Mouse (Mus musculus) forebrain, embryonic 11.5 days (tissue): ENCODE data around the gene Gal3st2b. TPM values are rescaled to one million over a fixed set of nuclear protein-coding genes. Genes with fewer than 3 reads are reported as not detected.
"Not testable (repeated sequence)": the region's sequence is repeated elsewhere in the genome, so short reads cannot be mapped to it uniquely, and the experiment has no call there.

Experiments used
- ATAC-seq: fragments of 200-750 bp; cut with Nextera tagmentation; replicated peaks from 2 replicates; pipeline ENCODE4 v1.8.0; 2017; ENCODE audit warnings: moderate TSS enrichment; ENCODE audit not compliant: low FRiP score
- DNase-seq: peaks from one replicate; pipeline ENCODE4 v3.0.0-alpha.2; 2017; ENCODE audit warnings: low spot score
- H3K27ac ChIP-seq: fragments of 300-500 bp; sonication (generic); 2 replicates; pipeline ENCODE4 v1.5.1; 2014; ENCODE audit warnings: low read depth, low read length
- H3K27me3 ChIP-seq: fragments of 300-500 bp; sonication (generic); 2 replicates; pipeline ENCODE4 v1.6.1; 2014; ENCODE audit warnings: mild to moderate bottlenecking, low read length, mixed read lengths; ENCODE audit not compliant: control insufficient read depth, insufficient read depth
- H3K36me3 ChIP-seq: fragments of 300-500 bp; sonication (generic); 2 replicates; pipeline ENCODE4 v1.6.1; 2014; ENCODE audit warnings: mild to moderate bottlenecking, low read length, moderate library complexity, mixed read lengths; ENCODE audit not compliant: control insufficient read depth, insufficient read depth
- H3K4me1 ChIP-seq: fragments of 300-500 bp; sonication (generic); replicated peaks from 2 replicates; pipeline ENCODE4 v1.6.1; 2014; ENCODE audit warnings: low read length, mixed read lengths; ENCODE audit not compliant: control insufficient read depth, insufficient read depth
- H3K4me2 ChIP-seq: fragments of 300-500 bp; sonication (generic); 2 replicates; pipeline ENCODE4 v1.6.1; 2014; ENCODE audit warnings: low read depth, mild to moderate bottlenecking, low read length, moderate library complexity, mixed read lengths; ENCODE audit not compliant: severe bottlenecking
- H3K4me3 ChIP-seq: fragments of 300-500 bp; sonication (generic); 2 replicates; pipeline ENCODE4 v1.5.1; 2014; ENCODE audit warnings: low read depth, low read length
- H3K9ac ChIP-seq: fragments of 300-500 bp; sonication (generic); 2 replicates; pipeline ENCODE4 v1.6.1; 2014; ENCODE audit warnings: low read length
- H3K9me3 ChIP-seq: fragments of 300-500 bp; sonication (generic); 2 replicates; pipeline ENCODE4 v1.6.1; 2016; ENCODE audit warnings: low read length, mixed read lengths; ENCODE audit not compliant: control insufficient read depth
- WGBS: fragments of 180-500 bp; shearing (Covaris S2); extraction: QIAGEN DNeasy Blood & Tissue Kit; methylation state at CpG from one replicate; pipeline ENCODE4 v1.1.7; 2014; 5-methylcytosine and 5-hydroxymethylcytosine counted together
- polyA plus RNA-seq: library from polyadenylated mRNA; unstranded; fragments of >200 nt; fragmentation: Nextera tagmentation; extraction: Ambion mirVana; gene quantifications from 2 replicates; pipeline ENCODE4 v1.2.1, GENCODE M21; 2014

The Gal3st2b gene
- polyA plus RNA-seq, 1 experiment from 2014 or later = not detected

- not testable (repeated sequence) for H3K27me3 ChIP-seq, H3K9me3 ChIP-seq, ATAC-seq, H3K4me1 ChIP-seq, DNase-seq, H3K36me3 ChIP-seq, H3K27ac ChIP-seq, H3K4me2 ChIP-seq, H3K9ac ChIP-seq, H3K4me3 ChIP-seq
- WGBS = 90% methylated on average over 6 of the region's 8 CpGs
Observed at GRCm38 (mm10) chr1:93990209-93990608, 72.1 kb downstream of the Gal3st2b start, which contains the start of gene Gal3st2c. TSS of gene Gal3st2c (plus strand) at chr1:93990509.

- not testable (repeated sequence) for H3K4me1 ChIP-seq
- WGBS = 78% methylated on average over 2 of the region's 2 CpGs
Observed at GRCm38 (mm10) chr1:93991068-93991467, 73.0 kb downstream of the Gal3st2b start.

DNA sequence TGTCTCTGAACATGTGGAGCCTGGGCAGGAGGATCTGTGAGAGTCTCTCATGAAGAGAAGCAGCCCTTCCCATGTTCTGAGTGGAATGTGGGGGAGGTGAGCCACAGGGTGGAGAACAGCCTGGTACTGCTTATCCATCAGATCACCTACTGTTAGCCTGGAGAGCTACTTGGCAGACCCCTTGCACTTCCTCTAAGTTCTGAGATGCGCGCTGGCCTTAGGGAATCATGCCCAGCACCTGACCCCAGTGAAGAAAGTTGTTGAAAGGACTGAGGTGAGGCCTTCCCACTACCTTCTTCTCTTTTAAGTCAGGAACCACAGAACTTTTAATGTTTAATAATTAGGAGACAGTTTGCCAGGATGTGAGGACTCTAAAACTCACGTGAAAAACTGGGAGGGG is 73.4 kb downstream of the Gal3st2b start:
- H3K27ac ChIP-seq, H3K36me3 ChIP-seq, DNase-seq, H3K4me1 ChIP-seq, H3K27me3 ChIP-seq, H3K9ac ChIP-seq, H3K4me2 ChIP-seq, ATAC-seq, H3K9me3 ChIP-seq, H3K4me3 ChIP-seq: not testable (repeated sequence)
- 92% methylated on average over 3 of the region's 3 CpGs for WGBS

More at GRCm38 (mm10) chr1:93991068-93991467, 73.0 kb downstream of the Gal3st2b start:
- H3K4me3 ChIP-seq, H3K36me3 ChIP-seq, DNase-seq, H3K9me3 ChIP-seq, H3K4me2 ChIP-seq, H3K27me3 ChIP-seq, ATAC-seq, H3K9ac ChIP-seq, H3K27ac ChIP-seq: not testable (repeated sequence)

Other genes starting within 250 kb of the Gal3st2b start
- 44.0 and 48.6 TPM in 2 replicates for gene Bok, start 232.7 kb upstream of the Gal3st2b start, polyA plus RNA-seq
- 89.9 and 93.3 TPM in 2 replicates for gene Atg4b, start 166.8 kb upstream of the Gal3st2b start, polyA plus RNA-seq
- 36.5 and 37.1 TPM in 2 replicates for gene Thap4, start 163.4 kb upstream of the Gal3st2b start, polyA plus RNA-seq
- gene Dtymk, start 116.4 kb upstream of the Gal3st2b start, polyA plus RNA-seq = 267 and 282 TPM in 2 replicates
- gene Ing5, start 114.3 kb upstream of the Gal3st2b start, polyA plus RNA-seq = 22.9 and 24.9 TPM in 2 replicates
- gene D2hgdh, start 93.4 kb upstream of the Gal3st2b start, polyA plus RNA-seq = 11.5 and 12.5 TPM in 2 replicates
- gene Gal3st2, start 57.0 kb upstream of the Gal3st2b start, polyA plus RNA-seq = not detected in 2 replicates
- gene Gal3st2c, start 72.2 kb downstream of the Gal3st2b start, polyA plus RNA-seq = not detected in 2 replicates
- not detected in 2 replicates for gene Neu4, start 102.1 kb downstream of the Gal3st2b start, polyA plus RNA-seq
- not detected in 2 replicates for gene Pdcd1, start 134.2 kb downstream of the Gal3st2b start, polyA plus RNA-seq